Mouse (Mus musculus) granulocyte monocyte progenitor cell, adult 5-6 weeks (primary cell): ENCODE results near the gene Hsh2d. TPM values are rescaled to one million over a fixed set of nuclear protein-coding genes. Genes with fewer than 3 reads are reported as not detected.
A peak's percentile ranks its signal among the peaks of the same experiment; 100 is the strongest.

Experiments
- ATAC-seq: replicated peaks from 2 replicates; pipeline ENCODE4 v1.8.0; 2016; ENCODE audit warnings: mild to moderate bottlenecking, moderate TSS enrichment, inconsistent platforms; ENCODE audit not compliant: poor library complexity, severe bottlenecking
- total RNA-seq, 2 experiments: library from RNA; stranded (forward) in 1 of 2; stranded (reverse) in 1 of 2; fragments of 200-712, 200-1000 nt in 1 of 2; fragments of >200 nt in 1 of 2; fragmentation: Nextera tagmentation in 1 of 2; gene quantifications; 2 replicates each; pipeline ENCODE4 v1.2.3; 2014 to 2017

Hsh2d gene
- total RNA-seq (2014; fragmentation: Nextera tagmentation) = 6.2 and 14.0 TPM in 2 replicates
- total RNA-seq (2017) = 2.6 and 3.1 TPM in 2 replicates

DNA sequence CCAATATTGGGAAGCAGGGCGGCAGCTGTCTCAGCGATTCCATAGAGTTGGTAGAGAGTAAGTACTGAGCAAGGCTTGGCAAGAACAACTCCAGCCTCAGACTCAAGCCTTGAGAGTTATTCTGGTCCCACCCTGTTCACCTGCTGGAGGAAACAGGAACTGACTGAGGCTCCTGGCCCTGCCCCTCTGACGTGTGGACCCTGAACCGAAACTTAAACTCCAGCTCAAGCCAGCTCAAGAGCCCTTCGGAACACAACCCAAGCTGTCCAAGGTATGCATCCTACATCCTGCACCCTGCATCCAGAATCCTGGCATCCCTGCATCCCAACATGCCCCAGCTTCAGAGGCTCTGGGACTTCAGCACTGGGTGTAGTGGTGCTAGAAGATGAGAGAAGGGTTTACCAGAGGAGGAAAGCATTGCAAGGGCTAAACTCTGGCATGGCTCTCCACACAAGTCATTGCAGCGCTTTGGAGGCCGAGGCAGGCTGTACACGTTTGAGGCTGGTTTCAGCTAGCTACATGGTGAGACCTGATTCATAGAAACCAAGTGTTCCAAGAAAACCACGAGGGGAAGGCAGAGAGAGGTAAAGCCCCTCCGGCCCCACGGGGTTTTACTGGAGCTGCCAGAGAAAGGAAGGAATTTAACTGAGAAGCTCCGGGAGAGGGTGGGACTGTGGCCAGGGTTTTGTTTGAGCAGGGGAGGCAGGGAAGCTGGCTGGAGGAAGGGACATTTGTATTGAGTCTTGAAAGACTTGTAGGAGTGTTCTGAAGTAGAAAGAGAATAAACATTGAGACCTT, at the start of gene Hsh2d:
Gene Hsh2d (plus strand): TSS at position 222 of the 798 bp plus-strand sequence.
- ATAC-seq = peak; percentile 90

DNA sequence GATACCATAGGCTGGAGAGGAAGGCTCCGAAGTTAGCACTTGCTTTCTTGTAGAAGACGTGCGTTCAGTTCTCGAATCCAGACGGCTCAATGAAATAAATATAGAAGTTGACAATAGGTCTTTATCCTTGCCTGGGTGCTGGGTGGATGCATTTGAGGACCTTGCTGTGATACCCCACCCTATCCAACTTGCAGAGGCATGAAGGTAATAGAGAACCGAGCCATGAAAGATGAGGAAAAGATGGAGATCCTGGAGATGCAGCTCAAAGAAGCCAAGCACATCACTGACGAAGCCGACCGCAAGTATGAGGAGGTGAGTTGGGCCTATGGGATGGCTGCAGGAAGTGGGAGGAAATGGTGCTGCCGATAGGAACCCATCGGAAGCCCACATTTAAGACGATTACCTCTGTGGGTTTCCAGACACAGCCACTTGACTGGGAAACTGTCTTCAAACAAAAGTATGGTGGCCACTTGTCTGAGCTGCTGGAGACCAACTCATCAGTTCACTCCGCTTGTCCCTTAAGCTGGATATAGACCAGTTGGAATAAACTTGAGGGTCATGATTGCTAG, 46.1 kb upstream of the Hsh2d start:
- ATAC-seq = no peak

DNA sequence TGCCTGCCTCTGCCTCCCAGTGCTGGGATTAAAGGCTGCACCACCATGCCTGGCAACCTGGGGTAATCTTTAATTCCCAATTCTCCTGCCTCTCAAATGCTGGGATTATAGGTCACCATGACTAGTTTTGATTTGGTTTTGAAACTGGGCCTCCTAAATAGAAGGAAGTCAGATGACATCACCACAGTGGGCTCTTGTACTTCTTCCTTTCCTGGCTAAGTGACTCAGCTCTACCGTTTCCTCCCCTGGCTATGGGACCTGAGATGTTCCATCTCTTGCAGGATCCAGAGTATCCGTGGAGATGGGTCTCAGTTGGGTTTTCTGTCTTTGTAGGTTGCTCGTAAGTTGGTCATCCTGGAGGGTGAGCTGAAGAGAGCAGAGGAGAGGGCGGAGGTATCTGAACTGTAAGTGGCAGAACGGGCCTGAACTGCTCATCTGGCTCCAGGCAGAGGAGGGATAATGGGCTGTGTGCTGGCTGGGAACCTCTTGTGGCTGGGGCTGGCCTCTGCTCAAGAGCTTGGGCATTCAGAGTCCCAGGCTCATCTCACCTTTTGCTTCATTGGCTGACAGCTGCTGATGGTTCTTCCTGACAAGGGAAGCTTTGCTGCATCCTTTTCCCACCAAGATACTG, 45.0 kb upstream of the Hsh2d start:
- ATAC-seq = peak; percentile 89

DNA sequence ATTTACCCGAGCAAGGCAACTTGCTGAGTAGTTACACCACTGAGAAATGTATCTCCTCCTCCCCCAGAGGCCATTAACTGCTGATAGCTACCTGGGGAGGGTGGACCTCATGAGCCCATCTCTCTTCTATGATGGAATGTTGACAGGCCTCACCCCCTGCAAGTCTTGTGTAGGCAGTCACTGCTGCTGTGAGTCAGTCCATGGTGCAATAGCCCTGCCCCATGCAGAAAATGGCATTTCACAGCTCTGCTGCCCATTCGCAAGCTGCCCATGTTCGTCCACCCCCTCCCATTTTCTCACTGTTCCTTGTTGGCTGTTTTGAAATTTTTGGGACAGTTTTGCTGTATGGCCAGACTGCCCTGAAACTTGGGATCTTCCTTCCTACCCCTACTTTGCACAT, 43.9 kb upstream of the Hsh2d start:
- ATAC-seq = peak; percentile 46

DNA sequence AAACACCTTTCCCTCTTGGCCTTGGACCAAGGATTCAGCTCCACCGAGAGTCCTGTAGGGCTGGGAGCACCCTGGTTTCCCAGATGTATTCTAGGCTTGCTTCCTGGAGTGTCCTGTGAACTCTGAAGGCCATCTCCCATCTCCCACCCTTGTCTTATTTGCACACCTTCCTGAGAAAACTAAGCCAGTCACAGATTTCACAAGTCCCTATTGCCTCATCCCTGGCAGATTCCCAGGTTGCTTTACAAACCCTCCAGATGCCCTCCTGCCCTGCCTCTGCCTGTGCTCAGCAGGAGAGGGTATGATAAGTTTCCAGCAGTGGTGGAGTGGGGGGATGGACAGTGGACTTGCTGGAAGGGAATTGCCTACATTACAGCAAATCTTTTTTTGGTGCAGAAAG, 43.4 kb upstream of the Hsh2d start:
- ATAC-seq = peak; percentile 57

DNA sequence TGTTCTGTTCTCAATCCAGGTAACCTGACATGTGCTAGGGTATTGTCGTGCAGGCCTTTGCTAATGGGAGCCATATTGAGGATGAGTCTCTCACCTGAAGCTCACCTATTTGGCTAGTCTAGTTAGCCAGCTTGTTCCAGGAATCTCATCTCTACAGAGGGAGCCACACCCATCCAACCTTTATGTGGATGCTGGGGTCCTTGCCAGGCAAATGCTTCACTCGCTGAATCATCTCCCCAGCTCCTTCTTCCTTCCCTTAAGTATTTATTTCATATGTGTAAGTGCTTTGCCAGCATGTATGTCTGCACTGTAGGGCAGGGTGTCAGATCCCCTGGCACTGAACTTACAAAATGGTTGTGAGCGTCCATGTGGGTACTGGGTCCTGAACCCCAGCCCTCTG, 42.9 kb upstream of the Hsh2d start:
- ATAC-seq = no peak

DNA sequence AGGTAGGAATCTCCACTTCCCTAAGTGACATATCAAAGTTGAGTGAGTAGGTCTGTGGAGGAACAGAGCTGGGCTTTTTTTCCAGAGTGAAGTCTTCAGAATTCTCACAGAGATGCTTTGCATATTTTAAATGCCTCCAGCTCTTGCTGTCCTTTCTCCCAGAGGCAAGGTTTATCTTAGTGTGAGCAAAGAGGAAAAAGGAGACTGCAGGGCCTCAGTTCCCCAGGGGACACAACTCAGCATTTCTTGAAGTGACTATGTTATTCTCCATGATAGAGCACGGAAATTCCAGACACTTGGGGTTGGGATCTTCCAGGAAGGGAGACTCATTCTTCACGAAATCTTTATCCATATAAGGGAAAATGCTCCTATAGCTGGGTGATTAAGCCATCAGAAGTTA, 42.2 kb upstream of the Hsh2d start:
- ATAC-seq = no peak

DNA sequence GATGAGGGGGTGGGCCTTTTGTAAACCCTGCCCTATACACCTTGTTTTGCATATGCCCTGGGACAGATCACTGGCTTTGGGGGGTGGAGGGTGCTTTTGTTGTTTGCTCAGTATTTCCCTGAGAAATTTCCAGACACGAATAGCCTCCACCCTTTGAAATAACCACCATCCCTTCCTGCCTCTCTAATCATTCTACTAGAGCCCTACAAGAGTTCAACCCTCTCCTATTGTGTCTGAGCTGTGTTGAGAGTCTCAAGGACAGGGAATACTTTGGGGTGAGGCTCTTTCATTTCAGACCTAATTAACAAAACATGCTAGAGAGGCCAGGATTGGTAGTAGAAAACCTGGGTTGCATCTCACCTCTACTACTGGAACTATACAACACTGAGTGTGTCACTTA, 40.4 kb upstream of the Hsh2d start:
- ATAC-seq = no peak

DNA sequence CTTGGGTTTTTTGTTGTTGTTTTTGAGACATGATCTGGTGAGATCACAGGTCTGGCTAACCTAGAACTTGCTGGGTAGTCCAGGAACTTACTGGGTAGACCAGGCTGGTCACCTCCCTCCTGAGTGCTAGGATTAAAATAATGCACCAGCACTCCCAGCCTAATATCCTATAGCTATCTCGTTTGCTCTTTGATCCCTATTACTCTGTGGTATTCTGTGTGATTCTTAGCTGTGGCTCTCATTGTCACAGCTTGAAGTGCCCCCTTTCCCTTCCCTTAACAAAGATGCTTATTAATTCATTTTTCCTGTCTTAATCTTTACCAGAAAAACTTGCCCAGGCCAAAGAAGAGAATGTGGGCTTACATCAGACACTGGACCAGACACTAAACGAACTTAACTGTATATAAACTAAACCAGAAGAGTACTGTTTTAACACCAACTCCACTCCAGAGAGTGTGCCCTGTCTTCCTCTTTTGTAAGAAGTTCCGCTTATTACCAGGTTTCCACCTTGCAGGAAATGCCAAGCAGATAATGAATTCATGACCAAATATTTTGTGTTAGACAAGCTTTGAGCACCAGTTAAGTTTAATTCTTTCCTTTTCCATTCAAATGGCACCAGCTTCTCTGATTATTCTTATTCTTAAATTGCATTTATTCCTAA, 37.9 kb upstream of the Hsh2d start:
- ATAC-seq = peak; percentile 93

DNA sequence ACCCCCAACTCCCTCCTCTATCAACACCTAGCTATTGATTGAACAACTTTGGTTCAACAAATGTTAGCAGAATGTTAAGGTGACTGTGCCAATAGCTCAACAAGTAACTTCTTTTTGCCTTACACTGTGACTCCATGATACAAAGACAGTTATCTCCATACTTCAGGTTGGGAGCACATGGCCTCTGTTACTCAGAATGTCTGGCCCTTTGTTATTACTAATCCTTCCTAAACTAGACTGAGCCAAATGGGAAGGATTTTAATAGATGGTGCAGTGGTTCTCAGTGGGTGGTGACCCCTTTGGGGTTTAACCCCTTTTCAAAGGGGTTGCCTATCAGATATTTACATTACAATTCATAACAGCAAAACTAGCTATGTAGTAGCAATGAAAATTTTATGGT, 36.1 kb upstream of the Hsh2d start:
- ATAC-seq = no peak

DNA sequence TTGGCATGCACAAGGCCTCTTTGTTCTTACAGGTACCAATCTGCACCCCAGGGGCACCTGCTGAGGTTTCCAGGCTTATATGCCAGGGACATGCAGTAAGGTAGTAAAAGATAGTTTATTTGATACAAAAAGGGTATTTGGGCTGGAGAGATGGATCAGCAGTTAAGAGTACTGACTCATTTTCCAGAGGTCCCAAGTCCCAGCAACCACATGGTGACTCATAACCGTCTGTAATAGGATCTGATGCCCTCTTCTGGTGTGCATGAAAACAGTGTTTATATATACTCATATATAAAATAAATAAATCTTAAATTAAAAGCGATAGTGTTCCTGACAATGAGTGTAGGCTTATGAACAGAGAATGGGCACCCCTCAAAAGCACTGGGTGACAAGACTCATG, 31.3 kb upstream of the Hsh2d start:
- no peak for ATAC-seq

DNA sequence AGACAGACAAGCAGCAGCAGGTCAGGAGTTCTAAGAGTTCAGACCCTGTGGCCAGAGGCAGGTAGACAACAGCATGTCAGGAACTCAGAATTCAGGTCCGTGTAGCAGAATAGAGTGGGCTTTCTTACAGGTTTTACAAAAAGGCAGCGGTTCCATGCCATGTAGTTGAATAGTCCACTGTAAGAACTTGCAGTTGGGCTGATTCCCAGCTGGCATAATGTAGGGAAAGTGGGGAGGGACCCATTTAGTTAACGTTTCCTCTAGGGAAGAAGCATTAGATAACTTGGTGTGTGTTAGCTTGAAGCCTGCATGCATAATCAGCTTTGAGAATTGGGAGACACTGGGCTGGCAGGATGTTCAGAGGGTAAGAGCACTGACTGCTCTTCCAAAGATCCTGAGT, 30.7 kb upstream of the Hsh2d start:
- no peak for ATAC-seq

DNA sequence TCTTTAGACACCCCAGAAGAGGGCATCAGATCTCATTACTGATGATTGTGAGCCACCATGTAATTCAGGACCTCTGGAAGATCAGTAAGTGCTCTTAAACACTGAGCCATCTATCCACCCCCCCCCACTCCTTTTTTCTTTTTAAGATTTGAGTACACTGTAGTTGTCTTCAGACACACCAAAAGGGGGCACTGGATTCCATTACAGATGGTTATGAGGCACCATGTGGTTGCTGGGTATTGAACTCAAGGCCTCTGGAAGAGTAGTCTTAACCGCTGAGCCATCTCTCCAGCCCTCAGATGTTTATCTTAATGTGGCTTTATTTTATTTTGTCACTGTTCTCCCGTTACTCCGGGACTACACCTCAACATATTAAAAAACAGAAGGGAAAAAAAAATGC, 29.4 kb upstream of the Hsh2d start:
- no peak for ATAC-seq

DNA sequence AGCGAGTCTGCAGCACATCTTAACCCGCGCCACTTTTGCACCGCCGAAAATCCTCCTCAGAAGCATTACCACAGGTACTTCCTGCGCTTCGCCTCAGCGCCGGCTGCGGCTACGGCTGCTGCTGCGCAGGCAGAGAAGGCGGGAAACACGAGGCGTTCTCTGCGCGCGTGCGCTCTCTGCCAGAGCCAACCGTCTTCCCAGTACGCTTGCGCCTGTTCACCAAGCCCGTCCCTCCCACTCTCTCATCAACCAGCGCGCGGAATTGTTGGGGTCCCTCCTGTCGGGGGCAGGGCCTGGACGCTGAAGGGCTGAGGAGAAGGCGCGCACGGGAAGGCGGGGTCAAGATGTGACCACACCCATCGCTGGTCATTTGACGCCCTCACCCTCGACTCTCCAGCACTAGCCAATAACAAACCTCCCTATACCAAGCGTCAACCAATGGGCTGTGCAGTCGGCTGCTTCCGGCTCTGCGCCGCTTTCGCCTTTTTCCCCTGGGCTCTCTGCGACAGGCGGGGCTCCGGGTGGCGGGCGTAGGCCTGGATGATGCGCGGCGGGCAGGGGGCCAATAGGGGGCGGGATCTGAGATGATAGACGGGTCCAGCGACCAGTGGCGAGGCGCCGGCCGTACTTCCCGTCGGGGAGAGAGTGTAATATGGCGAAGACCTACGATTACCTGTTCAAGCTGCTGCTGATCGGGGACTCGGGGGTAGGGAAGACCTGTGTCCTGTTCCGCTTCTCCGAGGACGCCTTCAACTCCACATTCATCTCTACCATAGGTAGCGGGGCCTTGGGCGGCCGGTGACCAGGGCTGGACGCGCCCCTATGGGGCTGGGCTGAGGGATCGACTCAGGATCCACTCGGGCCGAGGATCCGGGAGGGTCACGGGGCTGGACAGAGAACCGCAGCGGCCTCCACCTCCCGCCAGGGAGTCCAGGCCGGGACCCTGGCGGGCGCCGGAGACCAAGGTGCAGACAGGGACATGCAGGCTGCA, 28.4 kb upstream of the Hsh2d start, which contains the start of gene Rab8a:
Gene Rab8a (plus strand): TSS at position 494 of the 991 bp plus-strand sequence.
- peak; percentile 91 for ATAC-seq

DNA sequence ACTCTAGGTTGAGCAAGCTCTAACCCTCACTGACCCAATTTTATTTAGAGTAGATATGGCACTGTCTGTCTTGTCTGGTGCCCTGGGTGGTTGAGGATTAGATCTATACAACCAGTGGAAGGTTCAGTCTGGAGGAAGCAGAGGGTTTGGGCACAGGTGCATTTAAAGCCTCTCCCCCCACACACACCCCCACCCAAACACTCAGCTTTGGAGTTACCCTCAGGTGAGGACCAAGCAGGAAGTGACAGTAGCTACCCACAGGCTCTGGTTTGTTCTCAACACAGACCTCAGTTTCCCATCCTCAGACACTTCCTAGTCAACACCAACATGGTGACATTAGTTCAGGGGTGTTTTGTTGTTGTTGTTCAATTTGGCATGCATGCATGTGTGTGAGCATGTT, 26.6 kb upstream of the Hsh2d start:
- ATAC-seq = no peak

DNA sequence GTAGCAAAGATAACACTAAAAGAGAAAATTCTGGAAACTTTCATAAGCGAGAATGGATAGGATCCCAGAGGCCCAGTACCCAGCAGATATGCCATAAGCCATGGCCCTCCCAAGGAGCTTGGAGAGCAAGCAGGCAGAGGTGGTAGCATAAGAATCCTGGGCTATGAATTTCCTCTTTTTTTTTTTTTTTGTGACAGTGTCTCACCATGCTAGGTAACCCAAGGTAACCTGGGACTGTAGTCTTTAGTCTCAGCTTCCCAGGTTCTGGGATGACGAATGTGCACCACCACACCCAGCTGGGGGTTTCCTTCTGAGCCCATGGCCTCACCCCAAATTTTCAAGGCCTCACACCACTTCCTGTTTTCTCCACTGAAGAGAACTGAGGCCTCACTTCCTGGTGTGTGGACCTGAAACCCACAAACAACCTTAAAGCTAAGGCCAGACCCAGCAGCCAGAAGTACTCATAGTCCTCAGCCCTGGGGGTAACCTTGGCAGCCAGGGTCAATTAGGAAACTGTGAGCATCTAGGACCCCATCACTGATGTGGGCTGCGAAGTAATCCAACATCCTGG, 20.3 kb upstream of the Hsh2d start:
- peak; percentile 94 for ATAC-seq

DNA sequence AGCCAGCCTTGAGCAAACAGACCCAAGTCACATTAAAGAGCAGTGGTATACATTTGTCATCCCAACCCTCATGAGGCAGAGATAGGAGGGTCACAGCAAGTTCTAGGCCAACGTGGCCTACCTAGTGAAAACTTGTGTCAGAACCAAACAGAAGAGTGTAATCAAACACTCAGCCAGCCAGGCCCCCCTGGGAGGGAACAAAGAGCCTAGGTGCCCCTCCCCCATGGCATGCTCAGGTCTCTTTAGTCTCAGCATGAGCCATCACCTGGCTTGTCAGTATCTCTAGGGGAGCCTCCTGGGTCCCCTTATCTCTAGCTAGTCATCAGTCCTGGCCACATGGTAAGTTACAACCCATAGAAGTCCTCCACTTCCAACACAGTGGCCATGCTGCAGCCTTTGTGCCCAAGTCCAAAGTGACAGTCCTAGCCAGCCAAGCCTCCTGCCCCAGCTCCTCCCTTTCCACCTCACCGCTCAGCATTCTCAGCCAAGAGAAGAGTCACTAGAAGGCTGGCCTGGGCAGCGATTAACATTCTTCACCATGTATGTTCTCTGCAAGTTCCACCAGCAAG, 19.7 kb upstream of the Hsh2d start:
- no peak for ATAC-seq

DNA sequence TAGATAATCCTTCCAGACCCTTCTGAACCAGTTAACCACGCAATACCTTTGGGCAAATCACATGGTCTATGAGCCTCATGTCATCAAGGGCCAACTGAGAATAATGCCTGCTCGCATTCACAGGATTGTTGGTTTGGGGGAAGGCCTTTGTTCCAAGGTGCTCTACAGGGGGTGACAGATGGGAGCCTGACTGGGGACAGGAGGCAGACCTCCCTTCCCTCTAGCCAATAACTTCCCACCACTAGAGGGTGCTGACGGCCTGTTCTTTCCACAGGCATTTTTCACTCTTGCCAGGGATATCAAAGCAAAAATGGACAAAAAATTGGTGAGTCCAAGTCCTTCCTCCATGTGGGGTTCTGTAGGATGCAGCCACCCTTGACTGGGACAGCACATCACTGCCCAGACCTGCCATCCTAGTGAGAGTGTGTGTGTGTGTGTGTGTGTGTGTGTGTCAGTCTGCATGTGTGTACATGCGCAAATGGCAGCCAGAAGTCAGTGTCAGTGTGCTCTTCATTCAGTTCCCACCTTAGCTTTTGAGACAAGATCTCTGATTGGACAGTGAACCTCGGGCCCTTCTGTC, 12.0 kb upstream of the Hsh2d start:
- ATAC-seq = peak; percentile 82
